Mouse (Mus musculus) neural tube, embryonic 15.5 days (tissue): Measurements from ENCODE around the gene Tbcd. TPM values are rescaled to one million over a fixed set of nuclear protein-coding genes. Genes with fewer than 3 reads are reported as not detected.

ENCODE experiments used
- ATAC-seq: fragments of 200-750 bp; cut with Nextera tagmentation; 2 replicates; pipeline ENCODE4 v1.8.0; 2017; ENCODE audit warnings: mild to moderate bottlenecking, moderate TSS enrichment, moderate library complexity; ENCODE audit not compliant: low FRiP score
- H3K27ac ChIP-seq: fragments of 300-500 bp; sonication (generic); replicated peaks from 2 replicates; pipeline ENCODE4 v1.5.1; 2015; ENCODE audit warnings: mild to moderate bottlenecking, inconsistent platforms
- H3K27me3 ChIP-seq: fragments of 300-500 bp; sonication (generic); replicated peaks from 2 replicates; pipeline ENCODE4 v1.6.1; 2015; ENCODE audit warnings: inconsistent platforms
- H3K36me3 ChIP-seq: fragments of 300-500 bp; sonication (generic); 2 replicates; pipeline ENCODE4 v1.6.1; 2015; ENCODE audit warnings: inconsistent platforms
- H3K4me1 ChIP-seq: fragments of 300-500 bp; sonication (generic); 2 replicates; pipeline ENCODE4 v1.6.1; 2015; ENCODE audit warnings: inconsistent platforms
- H3K4me2 ChIP-seq: fragments of 300-500 bp; sonication (generic); 2 replicates; pipeline ENCODE4 v1.6.1; 2015; ENCODE audit warnings: inconsistent platforms, mild to moderate bottlenecking, moderate library complexity
- H3K4me3 ChIP-seq: fragments of 300-500 bp; sonication (generic); replicated peaks from 2 replicates; pipeline ENCODE4 v1.5.1; 2015; ENCODE audit warnings: mild to moderate bottlenecking, inconsistent platforms
- H3K9ac ChIP-seq: fragments of 300-500 bp; sonication (generic); replicated peaks from 2 replicates; pipeline ENCODE4 v1.6.1; 2015; ENCODE audit warnings: mild to moderate bottlenecking, inconsistent platforms
- H3K9me3 ChIP-seq: fragments of 300-500 bp; sonication (generic); replicated peaks from 2 replicates; pipeline ENCODE4 v1.6.1; 2016; ENCODE audit warnings: inconsistent platforms
- WGBS: fragments of 180-500 bp; shearing (Covaris S2); methylation state at CpG from one replicate; pipeline ENCODE4 v1.1.7; 2015; ENCODE audit warnings: mixed read lengths; 5-methylcytosine and 5-hydroxymethylcytosine counted together
- polyA plus RNA-seq: library from polyadenylated mRNA; unstranded; fragments of >200 nt; fragmentation: Nextera tagmentation; extraction: Ambion mirVana; gene quantifications from 2 replicates; pipeline ENCODE4 v1.2.1, GENCODE M21; 2015

The Tbcd gene
- polyA plus RNA-seq, 1 experiment from 2014 or later, result 56.8 TPM

DNA sequence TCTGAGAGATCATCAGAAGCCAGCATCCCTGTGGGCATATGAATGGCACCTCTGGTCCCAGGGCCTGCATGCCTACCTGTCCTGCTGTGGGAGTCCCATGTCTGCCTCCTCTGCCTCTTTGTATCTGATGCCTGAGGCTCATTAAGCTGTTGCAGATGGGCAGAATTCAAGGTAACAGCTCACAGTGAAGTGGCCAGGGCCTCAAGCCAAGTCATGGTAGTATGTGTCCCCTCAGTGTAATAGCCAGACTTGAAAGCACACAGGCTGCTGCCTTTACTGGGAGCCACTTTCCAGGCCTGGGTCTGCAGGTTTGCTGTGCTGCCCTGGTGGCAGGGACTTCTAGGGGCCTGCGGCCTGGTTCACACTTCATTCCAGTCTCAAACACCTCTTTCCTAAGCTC lies 165.6 kb downstream of the Tbcd start:
- Histone ChIP-seq H3K27ac (no peak overlapping the region), H3K9ac (no peak overlapping the region), H3K27me3 (no peaks in the 10 kb centered on the region), H3K4me3 (no peak overlapping the region), H3K4me1 (no peaks in the 10 kb centered on the region), H3K4me2 (no peak overlapping the region), H3K36me3 (peaks cover 81% of the 10 kb centered on the region), H3K9me3 (no peaks in the 10 kb centered on the region)
- ATAC-seq, result no peak
- 100% methylated on average over 1 of the region's 1 CpGs for WGBS

GRCm38 (mm10) chr11:121625007-121625406 lies 173.3 kb downstream of the Tbcd start:
- no peak for ATAC-seq
- 95% methylated on average over 4 of the region's 4 CpGs for WGBS

DNA sequence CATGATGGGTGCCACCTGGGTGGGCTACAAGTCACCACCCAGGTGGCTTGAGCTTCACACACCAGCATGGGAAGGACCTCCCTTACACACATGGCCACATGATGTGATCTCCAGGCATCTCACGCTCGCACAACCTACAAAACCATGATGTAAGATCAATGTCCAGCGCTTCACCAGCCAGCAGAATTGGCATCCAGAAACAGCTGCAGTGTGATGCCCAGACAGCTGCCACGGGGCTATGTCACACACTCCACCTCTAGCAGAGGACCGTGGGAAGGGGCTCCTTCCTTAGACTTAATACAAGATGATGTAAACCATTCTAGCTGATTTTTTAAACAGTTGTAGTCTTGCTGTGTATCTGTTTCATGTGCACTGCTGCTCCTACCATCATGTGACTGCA lies 175.8 kb downstream of the Tbcd start:
- Histone ChIP-seq H3K4me3 (no peak overlapping the region), H3K4me2 (no peak overlapping the region), H3K27ac (no peak overlapping the region), H3K9ac (no peak overlapping the region), H3K9me3 (no peaks in the 10 kb centered on the region), H3K36me3 (peaks cover 24% of the 10 kb centered on the region), H3K4me1 (no peaks in the 10 kb centered on the region), H3K27me3 (no peaks in the 10 kb centered on the region)
- WGBS, result 91% methylated on average over 5 of the region's 5 CpGs
- no peak for ATAC-seq

More at GRCm38 (mm10) chr11:121625007-121625406, 173.3 kb downstream of the Tbcd start:
- Histone ChIP-seq H3K27me3 (no peaks in the 10 kb centered on the region), H3K4me3 (no peak overlapping the region), H3K4me2 (no peak overlapping the region), H3K4me1 (no peaks in the 10 kb centered on the region), H3K36me3 (peaks cover 48% of the 10 kb centered on the region), H3K9me3 (no peaks in the 10 kb centered on the region), H3K9ac (no peak overlapping the region), H3K27ac (no peak overlapping the region)

GRCm38 (mm10) chr11:121629529-121629928 lies 177.8 kb downstream of the Tbcd start:
- Histone ChIP-seq H3K4me3 (no peak overlapping the region), H3K9ac (no peak overlapping the region), H3K27me3 (no peaks in the 10 kb centered on the region), H3K36me3 (peaks cover 13% of the 10 kb centered on the region; the same call in 1 of the 2 replicates), H3K4me1 (no peaks in the 10 kb centered on the region), H3K27ac (no peak overlapping the region), H3K4me2 (no peak overlapping the region), H3K9me3 (no peaks in the 10 kb centered on the region)
- ATAC-seq, result no peak
- 94% methylated on average over 6 of the region's 6 CpGs for WGBS

GRCm38 (mm10) chr11:121630406-121630805 lies 178.7 kb downstream of the Tbcd start:
- peaks cover 13% of the 10 kb centered on the region; the same call in 1 of the 2 replicates for H3K36me3 ChIP-seq
- H3K4me1 ChIP-seq, result no peaks in the 10 kb centered on the region
- H3K27me3 ChIP-seq, result no peaks in the 10 kb centered on the region
- no peak overlapping the region for H3K4me3 ChIP-seq
- no peak overlapping the region for H3K9ac ChIP-seq
- no peak for ATAC-seq
- H3K9me3 ChIP-seq, result no peaks in the 10 kb centered on the region
- H3K27ac ChIP-seq, result no peak overlapping the region
- H3K4me2 ChIP-seq, result no peak overlapping the region
- WGBS, result 87% methylated on average over 4 of the region's 4 CpGs

DNA sequence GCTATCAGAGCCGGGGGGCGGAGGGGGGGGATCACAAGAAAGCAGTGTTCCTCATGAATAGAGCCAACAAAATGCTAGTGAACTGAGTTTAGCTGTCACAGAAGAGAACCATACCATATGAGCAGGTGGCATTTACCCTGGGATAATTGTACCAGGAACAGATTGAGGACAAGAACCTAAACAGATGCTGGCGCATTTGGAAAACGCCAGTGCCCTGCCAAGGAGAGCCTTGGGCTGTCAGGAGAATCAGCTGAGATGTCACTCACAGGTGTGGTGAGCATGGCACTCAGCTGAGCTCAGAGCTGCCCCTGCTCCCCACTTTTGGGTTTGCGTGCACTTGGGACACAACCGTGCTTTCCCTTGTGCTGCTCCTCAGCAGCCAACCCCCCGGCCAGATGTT lies 179.7 kb downstream of the Tbcd start:
- no peaks in the 10 kb centered on the region for H3K4me1 ChIP-seq
- no peaks in the 10 kb centered on the region for H3K9me3 ChIP-seq
- no peak overlapping the region for H3K4me3 ChIP-seq
- no peak overlapping the region for H3K9ac ChIP-seq
- H3K36me3 ChIP-seq, result peaks cover 13% of the 10 kb centered on the region; the same call in 1 of the 2 replicates
- H3K27ac ChIP-seq, result no peak overlapping the region
- H3K4me2 ChIP-seq, result no peak overlapping the region
- 91% methylated on average over 7 of the region's 7 CpGs for WGBS
- ATAC-seq, result no peak
- H3K27me3 ChIP-seq, result no peaks in the 10 kb centered on the region

DNA sequence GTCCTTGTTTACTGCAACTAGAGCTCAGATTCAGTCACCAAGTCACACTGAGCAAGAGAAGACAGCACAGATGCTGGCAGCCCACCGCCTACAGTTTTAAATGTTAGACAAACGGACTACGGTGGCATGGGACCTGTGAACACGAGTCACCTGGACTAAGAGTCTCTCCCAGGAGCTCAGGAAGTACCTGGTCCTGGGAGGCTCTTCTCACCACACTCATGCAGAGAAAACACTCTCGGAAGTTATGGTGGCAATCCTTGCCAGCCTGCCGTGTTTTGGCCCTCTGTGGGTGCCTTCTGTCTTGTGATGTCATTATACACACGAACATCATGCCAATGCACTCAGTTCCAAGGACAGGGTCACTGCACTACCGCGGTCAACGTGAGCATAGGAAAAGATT lies 184.9 kb downstream of the Tbcd start:
- Histone ChIP-seq H3K36me3 (peaks cover 27% of the 10 kb centered on the region), H3K27me3 (no peaks in the 10 kb centered on the region), H3K4me2 (no peak overlapping the region), H3K4me3 (no peak overlapping the region), H3K4me1 (no peaks in the 10 kb centered on the region), H3K9me3 (no peaks in the 10 kb centered on the region), H3K9ac (no peak overlapping the region), H3K27ac (no peak overlapping the region)
- ATAC-seq, result no peak
- WGBS, result 94% methylated on average over 10 of the region's 10 CpGs

GRCm38 (mm10) chr11:121641501-121642145 lies 189.9 kb downstream of the Tbcd start:
- 65% methylated on average over 2 of the region's 2 CpGs for WGBS
- no peaks in the 10 kb centered on the region for H3K27me3 ChIP-seq
- H3K4me3 ChIP-seq, result no peak overlapping the region
- no peak overlapping the region for H3K27ac ChIP-seq
- no peaks in the 10 kb centered on the region; the same call in 1 of the 2 replicates for H3K4me1 ChIP-seq
- no peaks in the 10 kb centered on the region for H3K9me3 ChIP-seq
- ATAC-seq, result no peak
- H3K9ac ChIP-seq, result no peak overlapping the region
- H3K36me3 ChIP-seq, result peaks cover 27% of the 10 kb centered on the region
- H3K4me2 ChIP-seq, result no peak overlapping the region

DNA sequence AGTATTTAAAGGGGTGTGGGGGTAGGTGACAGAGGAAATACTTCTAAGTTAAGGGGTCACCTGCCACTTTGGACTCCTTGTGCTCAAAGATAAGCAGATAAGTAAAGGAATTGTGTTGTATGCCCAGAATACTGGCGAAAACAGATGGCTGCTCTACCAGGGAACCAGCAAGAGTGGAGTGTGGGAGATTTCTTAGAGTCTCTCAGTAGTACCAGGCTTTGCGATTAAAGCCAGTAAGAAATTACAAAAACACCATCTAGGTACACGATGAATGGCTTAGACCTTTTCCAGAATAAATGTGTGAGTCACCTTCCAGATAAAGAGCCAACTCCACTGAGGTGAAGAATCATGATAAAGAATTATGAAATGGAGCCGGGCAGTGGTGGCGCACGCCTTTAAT lies 193.6 kb downstream of the Tbcd start:
- Histone ChIP-seq H3K27ac (no peak overlapping the region), H3K36me3 (peaks cover 2% of the 10 kb centered on the region), H3K9ac (no peak overlapping the region), H3K27me3 (no peaks in the 10 kb centered on the region), H3K4me1 (no peaks in the 10 kb centered on the region; the same call in 1 of the 2 replicates), H3K4me2 (no peak overlapping the region), H3K4me3 (no peak overlapping the region), H3K9me3 (no peaks in the 10 kb centered on the region)
- no peak for ATAC-seq
- WGBS, result 94% methylated on average over 6 of the region's 6 CpGs

DNA sequence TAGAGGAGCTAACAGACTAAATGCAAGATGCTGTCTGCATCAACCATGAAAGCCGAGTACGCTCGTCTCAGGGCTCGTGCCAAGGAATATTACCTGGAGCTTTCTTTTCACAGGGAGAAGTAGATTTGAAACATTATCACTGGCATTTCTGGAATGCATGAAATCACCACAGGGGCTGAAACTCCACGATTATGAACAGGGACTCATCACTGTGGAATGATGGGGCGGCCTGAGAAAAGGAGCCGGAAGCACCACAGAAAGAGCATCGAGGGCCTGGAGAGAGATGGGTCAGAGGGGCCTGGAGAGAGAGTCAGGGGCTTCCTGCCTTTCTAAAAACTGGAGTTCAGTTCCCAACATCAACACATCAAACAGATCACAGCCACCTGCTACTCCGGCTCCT lies 195.6 kb downstream of the Tbcd start:
- 86% methylated on average over 9 of the region's 9 CpGs for WGBS
- no peaks in the 10 kb centered on the region; the same call in 1 of the 2 replicates for H3K36me3 ChIP-seq
- no peak overlapping the region for H3K27ac ChIP-seq
- H3K9ac ChIP-seq, result no peak overlapping the region
- H3K9me3 ChIP-seq, result no peaks in the 10 kb centered on the region
- no peaks in the 10 kb centered on the region for H3K27me3 ChIP-seq
- no peak overlapping the region for H3K4me3 ChIP-seq
- ATAC-seq, result no peak
- no peaks in the 10 kb centered on the region; the same call in 1 of the 2 replicates for H3K4me1 ChIP-seq
- no peak overlapping the region for H3K4me2 ChIP-seq

GRCm38 (mm10) chr11:121648166-121648565 lies 196.4 kb downstream of the Tbcd start:
- WGBS, result 92% methylated on average over 5 of the region's 5 CpGs
- Histone ChIP-seq H3K36me3 (no peaks in the 10 kb centered on the region; the same call in 1 of the 2 replicates), H3K4me1 (no peaks in the 10 kb centered on the region), H3K4me3 (no peak overlapping the region), H3K27ac (no peak overlapping the region), H3K4me2 (no peak overlapping the region), H3K9me3 (no peaks in the 10 kb centered on the region), H3K9ac (no peak overlapping the region), H3K27me3 (no peaks in the 10 kb centered on the region)
- ATAC-seq, result no peak

DNA sequence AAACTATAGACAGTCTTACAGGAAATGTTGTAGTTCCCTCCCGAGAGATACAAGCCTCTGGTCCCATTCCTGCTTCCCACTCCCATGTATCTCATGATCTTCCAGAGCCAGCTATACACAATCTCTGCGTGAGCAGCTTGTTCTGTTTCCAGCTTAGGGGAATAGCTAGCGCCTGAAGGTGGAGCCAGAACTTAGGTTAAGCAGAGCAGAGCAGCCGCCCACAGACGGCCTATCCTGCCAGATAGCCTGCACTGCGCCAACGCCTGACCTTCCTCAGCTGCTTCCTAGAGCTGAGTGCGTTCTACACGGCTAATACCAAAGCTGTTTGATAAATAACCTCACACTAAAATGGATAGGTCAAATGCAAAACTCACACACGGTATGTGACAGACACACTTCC lies 198.2 kb downstream of the Tbcd start:
- Histone ChIP-seq H3K9ac (no peak overlapping the region), H3K4me2 (no peak overlapping the region), H3K27ac (no peak overlapping the region), H3K9me3 (no peaks in the 10 kb centered on the region), H3K4me1 (no peaks in the 10 kb centered on the region), H3K4me3 (no peak overlapping the region), H3K27me3 (no peaks in the 10 kb centered on the region), H3K36me3 (no peaks in the 10 kb centered on the region; the same call in 1 of the 2 replicates)
- 81% methylated on average over 10 of the region's 10 CpGs for WGBS
- ATAC-seq, result no peak
